Mouse (Mus musculus) limb, embryonic 14.5 days (tissue): ENCODE results near the gene Ooep. TPM values are rescaled to one million over a fixed set of nuclear protein-coding genes. Genes with fewer than 3 reads are reported as not detected.

Experiments
- ATAC-seq: fragments of 200-750 bp; cut with Nextera tagmentation; 2 replicates; pipeline ENCODE4 v1.8.0; 2017; ENCODE audit warnings: low read depth, moderate number of reproducible peaks, moderate TSS enrichment; ENCODE audit not compliant: low FRiP score
- DNase-seq: peaks from one replicate; pipeline ENCODE4 v3.0.0-alpha.2; 2015; ENCODE audit warnings: low spot score
- H3K27ac ChIP-seq: fragments of 300-500 bp; sonication (generic); replicated peaks from 2 replicates; pipeline ENCODE4 v1.5.1; 2014; ENCODE audit warnings: low read depth, mild to moderate bottlenecking, low read length, moderate library complexity, mixed read lengths
- H3K27me3 ChIP-seq: fragments of 300-500 bp; sonication (generic); 2 replicates; pipeline ENCODE4 v1.6.1; 2014; ENCODE audit warnings: low read length, mixed read lengths; ENCODE audit not compliant: control insufficient read depth, insufficient read depth
- H3K36me3 ChIP-seq: fragments of 300-500 bp; sonication (generic); 2 replicates; pipeline ENCODE4 v1.6.1; 2014; ENCODE audit warnings: mild to moderate bottlenecking, low read length, moderate library complexity, mixed read lengths; ENCODE audit not compliant: control insufficient read depth, insufficient read depth
- H3K4me1 ChIP-seq: fragments of 300-500 bp; sonication (generic); 2 replicates; pipeline ENCODE4 v1.6.1; 2014; ENCODE audit warnings: antibody characterized with exemption, low read length, mixed read lengths; ENCODE audit not compliant: control insufficient read depth, insufficient read depth
- H3K4me2 ChIP-seq: fragments of 300-500 bp; sonication (generic); replicated peaks from 2 replicates; pipeline ENCODE4 v1.6.1; 2014; ENCODE audit warnings: low read depth, mild to moderate bottlenecking, low read length, moderate library complexity; ENCODE audit not compliant: severe bottlenecking
- H3K4me3 ChIP-seq: fragments of 300-500 bp; sonication (generic); replicated peaks from 2 replicates; pipeline ENCODE4 v1.5.1; 2014; ENCODE audit warnings: low read length
- H3K9ac ChIP-seq: fragments of 300-500 bp; sonication (generic); 2 replicates; pipeline ENCODE4 v1.6.1; 2014; ENCODE audit warnings: mild to moderate bottlenecking, low read depth, low read length, moderate library complexity; ENCODE audit not compliant: severe bottlenecking
- H3K9me3 ChIP-seq: fragments of 300-500 bp; sonication (generic); 2 replicates; pipeline ENCODE4 v1.6.1; 2016; ENCODE audit warnings: low read length; ENCODE audit not compliant: control insufficient read depth
- POLR2A ChIP-seq: fragments of 200-500 bp; IDR thresholded peaks from 2 replicates; pipeline ENCODE4 v1.8.0; 2012; ENCODE audit warnings: inconsistent platforms, mild to moderate bottlenecking, moderate library complexity, borderline replicate concordance; ENCODE audit not compliant: insufficient read depth, insufficient read length; ENCODE audit errors: extremely low read depth
- WGBS: fragments of 180-500 bp; shearing (Covaris S2); extraction: QIAGEN DNeasy Blood & Tissue Kit; methylation state at CpG from one replicate; pipeline ENCODE4 v1.1.7; 2014; 5-methylcytosine and 5-hydroxymethylcytosine counted together
- polyA plus RNA-seq, 2 experiments: library from polyadenylated mRNA; depleted of rRNA in 1 of 2; stranded (reverse) in 1 of 2; unstranded in 1 of 2; fragments of >200 nt; fragmentation: Nextera tagmentation in 1 of 2; extraction: Ambion mirVana in 1 of 2; gene quantifications; 2 replicates each; pipeline versions ENCODE4 v1.2.1 to v1.2.3; 2012 to 2014

The Ooep gene
- polyA plus RNA-seq, 2 experiments, result 2.2 to 3.6 TPM

- H3K9ac ChIP-seq, result no peak overlapping the region
- no peak for TF ChIP-seq POLR2A
- H3K36me3 ChIP-seq, result no peaks in the 10 kb centered on the region
- DNase-seq (no peak), ATAC-seq (no peak)
- 47% methylated on average over 5 of the region's 5 CpGs for WGBS
- H3K27me3 ChIP-seq, result peaks cover 20% of the 10 kb centered on the region
- no peak overlapping the region for H3K27ac ChIP-seq
- no peak overlapping the region for H3K4me2 ChIP-seq
- no peaks in the 10 kb centered on the region for H3K9me3 ChIP-seq
- no peak overlapping the region for H3K4me3 ChIP-seq
- no peaks in the 10 kb centered on the region for H3K4me1 ChIP-seq
Measured at GRCm38 (mm10) chr9:78389981-78390380, 11.5 kb upstream of the Ooep start.

GRCm38 (mm10) chr9:78386947-78387346, 8.4 kb upstream of the Ooep start:
- Histone ChIP-seq H3K4me2 (no peak overlapping the region), H3K9me3 (no peaks in the 10 kb centered on the region), H3K36me3 (no peaks in the 10 kb centered on the region), H3K9ac (no peak overlapping the region), H3K4me1 (no peaks in the 10 kb centered on the region), H3K27me3 (no peaks in the 10 kb centered on the region), H3K27ac (no peak overlapping the region), H3K4me3 (no peak overlapping the region)
- 88% methylated on average over 7 of the region's 7 CpGs for WGBS
- ATAC-seq (no peak), DNase-seq (no peak)
- TF ChIP-seq POLR2A, result no peak

GRCm38 (mm10) chr9:78385893-78386292, 7.4 kb upstream of the Ooep start:
- no peaks in the 10 kb centered on the region for H3K27me3 ChIP-seq
- DNase-seq (no peak), ATAC-seq (no peak)
- no peak for TF ChIP-seq POLR2A
- H3K4me3 ChIP-seq, result no peak overlapping the region
- no peaks in the 10 kb centered on the region for H3K36me3 ChIP-seq
- 45% methylated on average over 3 of the region's 3 CpGs for WGBS
- H3K9ac ChIP-seq, result no peak overlapping the region
- no peak overlapping the region for H3K4me2 ChIP-seq
- no peaks in the 10 kb centered on the region for H3K9me3 ChIP-seq
- H3K4me1 ChIP-seq, result no peaks in the 10 kb centered on the region
- H3K27ac ChIP-seq, result no peak overlapping the region

- no peak for DNase-seq
- Histone ChIP-seq H3K9me3 (no peaks in the 10 kb centered on the region), H3K9ac (peak overlapping the region; percentile 34), H3K36me3 (no peaks in the 10 kb centered on the region), H3K4me3 (peak overlapping the region; percentile 32), H3K4me2 (peak overlapping the region; percentile 60), H3K4me1 (peaks cover 10% of the 10 kb centered on the region), H3K27me3 (no peaks in the 10 kb centered on the region), H3K27ac (no peak overlapping the region)
- 30% methylated on average over 8 of the region's 8 CpGs for WGBS
- ATAC-seq, result no peak
- TF ChIP-seq POLR2A, result no peak
Measured at GRCm38 (mm10) chr9:78377546-78377945, 979 bp downstream of the Ooep start.

- Histone ChIP-seq H3K4me3 (no peak overlapping the region), H3K27me3 (no peaks in the 10 kb centered on the region), H3K9ac (no peak overlapping the region), H3K4me2 (no peak overlapping the region), H3K27ac (no peak overlapping the region), H3K4me1 (peaks cover 10% of the 10 kb centered on the region), H3K36me3 (no peaks in the 10 kb centered on the region), H3K9me3 (no peaks in the 10 kb centered on the region)
- WGBS, result 74% methylated on average over 4 of the region's 4 CpGs
- no peak for DNase-seq
- no peak for TF ChIP-seq POLR2A
- no peak for ATAC-seq
Measured at GRCm38 (mm10) chr9:78375486-78375885, 3.0 kb downstream of the Ooep start.

- Histone ChIP-seq H3K4me1 (peaks cover 10% of the 10 kb centered on the region), H3K36me3 (no peaks in the 10 kb centered on the region), H3K9me3 (no peaks in the 10 kb centered on the region), H3K4me2 (no peak overlapping the region), H3K27ac (no peak overlapping the region), H3K4me3 (no peak overlapping the region), H3K9ac (no peak overlapping the region), H3K27me3 (no peaks in the 10 kb centered on the region)
- no peak for DNase-seq
- no peak for ATAC-seq
- 61% methylated on average over 1 of the region's 1 CpGs for WGBS
- TF ChIP-seq POLR2A, result no peak
Measured at GRCm38 (mm10) chr9:78374885-78375389, 3.6 kb downstream of the Ooep start.
